Mouse (Mus musculus): ENCODE measurements at regions not wholly inside any gene's neighbourhood (a gene's known extent, or its start where the extent isn't known, plus 50 kb on each side); places are given as distances from the start of the nearest gene placed in this dataset.

- no peak for TF ChIP-seq POLR2A (IDR thresholded peaks at IDR 0.05; ENCODE audit: low read depth, low read length)
- no peak for TF ChIP-seq CTCF (IDR thresholded peaks at IDR 0.05; ENCODE audit: extremely low read depth, insufficient read depth, insufficient read length, insufficient replicate concordance)
- no peak for DNase-seq (ENCODE audit: low read depth in 1 of 2, low spot score in 2 of 2)
- Histone ChIP-seq H3K4me3 (ENCODE audit: extremely low read depth, insufficient read depth, insufficient read length) (no peak overlapping the region), H3K27ac (ENCODE audit: insufficient read depth, low read length) (no peak overlapping the region), H3K4me1 (ENCODE audit: control insufficient read depth, insufficient read depth, insufficient read length) (0 out of 2 replicates have a peak, but pooled peaks cover 2% of the 10 kb centered on the region), H3K27me3 (ENCODE audit: control insufficient read depth, insufficient read depth, low read length) (peaks cover 37% of the 10 kb centered on the region), H3K36me3 (ENCODE audit: control insufficient read depth, insufficient read depth, low read length) (no peaks in the 10 kb centered on the region)
- WGBS = 9% methylated on average over 23 of the region's 23 CpGs
These were observed 484.5 kb downstream of the Prss52 start for GRCm38 (mm10) chr14:64588561-64588960.

- Histone ChIP-seq H3K36me3 (ENCODE audit: control insufficient read depth, insufficient read depth, low read length) (no peaks in the 10 kb centered on the region), H3K27ac (ENCODE audit: insufficient read depth, low read length) (no peak overlapping the region), H3K4me1 (ENCODE audit: control insufficient read depth, insufficient read depth, insufficient read length) (0 out of 2 replicates have a peak, but pooled peaks cover 2% of the 10 kb centered on the region), H3K4me3 (ENCODE audit: extremely low read depth, insufficient read depth, insufficient read length) (no peak overlapping the region), H3K27me3 (ENCODE audit: control insufficient read depth, insufficient read depth, low read length) (peaks cover 37% of the 10 kb centered on the region)
- no peak for DNase-seq (ENCODE audit: low read depth in 1 of 2, low spot score in 2 of 2)
- 2% methylated on average over 2 of the region's 2 CpGs for WGBS
- TF ChIP-seq CTCF (IDR thresholded peaks at IDR 0.05; ENCODE audit: extremely low read depth, insufficient read depth, insufficient read length, insufficient replicate concordance) (no peak), POLR2A (IDR thresholded peaks at IDR 0.05; ENCODE audit: low read depth, low read length) (no peak)
These were observed 485.0 kb downstream of the Prss52 start for GRCm38 (mm10) chr14:64589126-64589525.

- TF ChIP-seq POLR2A (IDR thresholded peaks at IDR 0.05; ENCODE audit: low read depth, low read length) = no peak
- no peak for TF ChIP-seq CTCF (IDR thresholded peaks at IDR 0.05; ENCODE audit: extremely low read depth, insufficient read depth, insufficient read length, insufficient replicate concordance)
- H3K27me3 ChIP-seq (ENCODE audit: control insufficient read depth, insufficient read depth, low read length) = peaks cover 37% of the 10 kb centered on the region
- no peaks in the 10 kb centered on the region for H3K36me3 ChIP-seq (ENCODE audit: control insufficient read depth, insufficient read depth, low read length)
- WGBS = 5% methylated on average over 41 of the region's 41 CpGs
- H3K4me3 ChIP-seq (ENCODE audit: extremely low read depth, insufficient read depth, insufficient read length) = no peak overlapping the region
- 0 out of 2 replicates have a peak, but pooled peaks cover 2% of the 10 kb centered on the region for H3K4me1 ChIP-seq (ENCODE audit: control insufficient read depth, insufficient read depth, insufficient read length)
- DNase-seq (ENCODE audit: low read depth in 1 of 2, low spot score in 2 of 2) = no peak
- H3K27ac ChIP-seq (ENCODE audit: insufficient read depth, low read length) = no peak overlapping the region
These were observed 485.8 kb downstream of the Prss52 start for GRCm38 (mm10) chr14:64589571-64590547.

- no peak for TF ChIP-seq CTCF (IDR thresholded peaks at IDR 0.05; ENCODE audit: extremely low read depth, insufficient read depth, insufficient read length, insufficient replicate concordance)
- no peak for TF ChIP-seq POLR2A (IDR thresholded peaks at IDR 0.05; ENCODE audit: low read depth, low read length)
- 7% methylated on average over 15 of the region's 15 CpGs for WGBS
These were observed 486.5 kb downstream of the Prss52 start for GRCm38 (mm10) chr14:64590611-64591010.

GRCm38 (mm10) chr14:64591091-64591976, 487.2 kb downstream of the Prss52 start:
- TF ChIP-seq POLR2A (IDR thresholded peaks at IDR 0.05; ENCODE audit: low read depth, low read length) = no peak
- no peak for TF ChIP-seq CTCF (IDR thresholded peaks at IDR 0.05; ENCODE audit: extremely low read depth, insufficient read depth, insufficient read length, insufficient replicate concordance)
- no peak for DNase-seq (ENCODE audit: low read depth in 1 of 2, low spot score in 2 of 2)
- Histone ChIP-seq H3K27me3 (ENCODE audit: control insufficient read depth, insufficient read depth, low read length) (peaks cover 29% of the 10 kb centered on the region), H3K4me1 (ENCODE audit: control insufficient read depth, insufficient read depth, insufficient read length) (0 out of 2 replicates have a peak, but pooled peaks cover 2% of the 10 kb centered on the region), H3K27ac (ENCODE audit: insufficient read depth, low read length) (no peak overlapping the region), H3K4me3 (ENCODE audit: extremely low read depth, insufficient read depth, insufficient read length) (no peak overlapping the region), H3K36me3 (ENCODE audit: control insufficient read depth, insufficient read depth, low read length) (no peaks in the 10 kb centered on the region)
- 59% methylated on average over 14 of the region's 14 CpGs for WGBS

More at GRCm38 (mm10) chr14:64590611-64591010, 486.5 kb downstream of the Prss52 start:
- Histone ChIP-seq H3K27me3 (ENCODE audit: control insufficient read depth, insufficient read depth, low read length) (peaks cover 33% of the 10 kb centered on the region), H3K36me3 (ENCODE audit: control insufficient read depth, insufficient read depth, low read length) (no peaks in the 10 kb centered on the region), H3K4me3 (ENCODE audit: extremely low read depth, insufficient read depth, insufficient read length) (no peak overlapping the region), H3K27ac (ENCODE audit: insufficient read depth, low read length) (no peak overlapping the region), H3K4me1 (ENCODE audit: control insufficient read depth, insufficient read depth, insufficient read length) (0 out of 2 replicates have a peak, but pooled peaks cover 2% of the 10 kb centered on the region)
- DNase-seq (ENCODE audit: low read depth in 1 of 2, low spot score in 2 of 2) = no peak

- no peak for DNase-seq (ENCODE audit: low read depth in 1 of 2, low spot score in 2 of 2)
- WGBS = 81% methylated on average over 6 of the region's 6 CpGs
- TF ChIP-seq CTCF (IDR thresholded peaks at IDR 0.05; ENCODE audit: extremely low read depth, insufficient read depth, insufficient read length, insufficient replicate concordance) (no peak), POLR2A (IDR thresholded peaks at IDR 0.05; ENCODE audit: low read depth, low read length) (no peak)
- no peaks in the 10 kb centered on the region for H3K36me3 ChIP-seq (ENCODE audit: control insufficient read depth, insufficient read depth, low read length)
- peaks cover 24% of the 10 kb centered on the region for H3K27me3 ChIP-seq (ENCODE audit: control insufficient read depth, insufficient read depth, low read length)
- no peak overlapping the region for H3K27ac ChIP-seq (ENCODE audit: insufficient read depth, low read length)
- 0 out of 2 replicates have a peak, but pooled peaks cover 2% of the 10 kb centered on the region for H3K4me1 ChIP-seq (ENCODE audit: control insufficient read depth, insufficient read depth, insufficient read length)
- no peak overlapping the region for H3K4me3 ChIP-seq (ENCODE audit: extremely low read depth, insufficient read depth, insufficient read length)
These were observed 488.1 kb downstream of the Prss52 start for GRCm38 (mm10) chr14:64592176-64592575.

Measured in spleen, adult 2 months (tissue).